11 mouse cellular contexts compared by ENCODE assay signal in the genomic region with DNA sequence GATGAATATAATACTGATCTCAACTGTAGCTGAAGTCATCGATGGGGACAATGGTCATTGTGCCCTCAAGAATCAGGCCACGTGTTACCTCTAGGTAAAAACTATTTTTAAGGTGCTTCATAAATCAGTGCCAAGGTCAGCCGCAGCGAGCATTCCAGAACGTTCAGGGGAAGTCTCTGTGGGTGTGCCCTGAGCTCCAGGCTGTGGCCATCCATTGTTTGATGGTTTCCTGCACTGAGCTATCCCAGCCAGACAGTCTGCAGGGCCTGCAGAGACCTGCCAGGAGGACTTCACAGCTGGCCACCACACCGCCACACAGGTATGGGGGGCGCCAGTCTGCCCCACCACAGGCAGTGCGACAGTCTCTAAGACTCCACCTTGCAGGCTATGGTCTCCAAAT.
DNase-seq lines count a peak whose midpoint lies in the region.
"Had no signal": no experiment of that assay in that cellular context is flagged by ENCODE, and none has a peak within 500 bp of the region (broad histone marks: within the 10 kb centered on the region; RNA-seq: fewer than 3 reads in every experiment).

No protein-coding gene starts in this region.

- peaks cover 16% of the 10 kb centered on the region for H3K4me1 ChIP-seq in brown adipose tissue, adult 24 weeks (ENCODE audit: control insufficient read depth, insufficient read depth, insufficient read length, low read length)
- H3K4me1 ChIP-seq: heart, embryonic 13.5 days had no signal

- H3K27ac ChIP-seq in brown adipose tissue, adult 24 weeks (replicated peaks; ENCODE audit: low read depth, low read length): peak overlapping the region; percentile 85
- H3K27ac ChIP-seq: heart, embryonic 13.5 days had no signal

- DNase-seq in adrenal gland, postnatal 25 days: peak; percentile 4
- no peak for DNase-seq in adrenal gland, adult 18-20 months (ENCODE audit: low spot score in 2 of 2)
- DNase-seq in heart, postnatal 14 days: peak; percentile 22 to 43
- DNase-seq in kidney, postnatal 36 days: peak; percentile 43 to 51
- DNase-seq in left cerebral cortex, adult 9 months (ENCODE audit: low spot score in 2 of 2): no peak
- no peak for DNase-seq in right cerebral cortex, adult 18-20 months
- no peak for DNase-seq in cerebellum, adult 11 months
- DNase-seq: cerebellum, postnatal 14 days had no signal

- intact Hi-C loops in heart, postnatal 14 days (cut with DNase I): no loop called here

- H3K4me3 ChIP-seq in brown adipose tissue, adult 24 weeks (ENCODE audit: insufficient read depth, low read depth, low read length): no peak overlapping the region
- H3K4me3 ChIP-seq: heart, embryonic 13.5 days; myocyte had no signal

Comparison
In these comparisons a context has a peak if more than half of its experiments do, and no peak if none do; other contexts are left out.
1. DNase-seq: peak in adrenal gland, postnatal 25 days (single experiment), heart, postnatal 14 days (2 of 2) and kidney, postnatal 36 days (2 of 2); none in adrenal gland, adult 18-20 months (0 of 2), left cerebral cortex, adult 9 months (0 of 2), right cerebral cortex, adult 18-20 months (single experiment) and cerebellum, adult 11 months (single experiment).